Mouse (Mus musculus) megakaryocyte, embryonic 14.5 days (primary cell): ENCODE results near the gene Spc24.

ENCODE experiments used
- FLI1 ChIP-seq: IDR thresholded peaks from 2 replicates; pipeline ENCODE4 v1.6.1; 2012; ENCODE audit warnings: low read length, inconsistent platforms, mixed read lengths
- GATA1 ChIP-seq: IDR thresholded peaks from 3 replicates; pipeline ENCODE4 v1.6.1; 2012; ENCODE audit warnings: mixed read lengths, low read length, inconsistent platforms, borderline replicate concordance

DNA sequence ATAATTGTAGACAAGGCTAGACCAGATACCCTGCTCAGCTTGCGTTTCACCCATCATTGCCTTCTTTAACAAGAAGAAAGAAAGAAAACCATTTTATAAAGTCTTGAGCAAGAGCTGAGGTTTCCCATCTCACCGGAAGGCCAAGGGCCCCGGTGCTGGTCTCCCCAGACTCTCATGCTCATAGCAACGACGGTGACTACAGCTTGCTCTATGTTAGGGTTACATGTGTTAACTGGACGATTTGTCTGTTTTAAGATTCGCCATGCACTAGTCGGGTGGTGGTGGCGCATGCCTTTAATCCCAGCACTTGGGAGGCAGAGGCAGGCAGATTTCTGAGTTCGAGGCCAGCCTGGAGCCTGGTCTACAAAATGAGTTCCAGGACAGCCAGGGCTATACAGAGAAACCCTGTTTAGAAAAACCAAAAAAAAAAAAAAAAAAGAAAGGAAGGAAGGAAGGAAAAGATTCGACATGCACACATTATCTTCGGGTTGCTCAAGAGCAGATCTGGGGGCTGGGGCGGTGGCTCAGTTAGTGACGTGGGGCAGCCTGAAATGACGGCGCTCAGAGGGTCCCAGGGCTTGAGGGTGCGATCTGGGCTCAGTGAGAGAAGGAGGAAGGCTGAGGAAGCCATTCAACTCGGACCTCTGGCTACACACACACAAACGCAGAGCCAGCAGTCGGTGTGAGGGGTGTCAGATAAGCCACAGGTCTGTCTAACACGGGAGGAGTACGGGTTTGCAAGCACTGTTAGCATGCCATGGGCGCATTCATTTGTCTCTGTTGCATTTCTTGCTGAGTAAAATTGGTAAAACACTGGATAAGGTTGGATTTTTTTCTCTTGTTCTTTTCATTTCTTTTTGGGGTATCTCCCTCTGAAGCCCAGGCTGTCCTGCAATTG, 34.6 kb downstream of the Spc24 start:
- no peak for TF ChIP-seq GATA1
- TF ChIP-seq FLI1 = no peak
